Mouse (Mus musculus): ENCODE measurements around the gene Rbm39.
"Not testable (repeated sequence)": the region's sequence is repeated elsewhere in the genome, so short reads cannot be mapped to it uniquely, and the experiment has no call there.

DNA sequence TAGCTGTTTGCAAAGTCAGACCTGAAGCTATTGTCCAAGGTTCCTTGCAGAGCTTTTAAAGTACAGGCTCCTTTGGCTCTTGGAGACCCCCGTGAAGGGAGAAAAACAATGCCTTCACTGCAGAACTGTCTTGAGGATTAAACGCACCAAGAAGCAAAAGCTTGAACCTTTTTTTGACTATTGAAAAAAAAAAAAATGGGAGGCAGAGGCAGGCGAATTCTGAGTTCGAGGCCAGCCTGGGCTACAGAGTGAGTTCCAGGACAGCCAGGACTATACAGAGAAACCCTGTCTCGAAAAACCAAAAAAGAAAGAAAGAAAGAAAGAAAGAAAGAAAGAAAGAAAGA is 68.0 kb downstream of the Rbm39 start:
- TF ChIP-seq JUND (conservative IDR thresholded peaks at IDR 0.05; ENCODE audit: low read depth, low read length); MAX (IDR thresholded peaks at IDR 0.05; ENCODE audit: low read length); HCFC1 (IDR thresholded peaks at IDR 0.05; ENCODE audit: low read depth, low read length); SMC3 (IDR thresholded peaks at IDR 0.05; ENCODE audit: low read depth, low read length); TCF12 (IDR thresholded peaks at IDR 0.05; ENCODE audit: low read depth, low read length); ZKSCAN1 (IDR thresholded peaks at IDR 0.05; ENCODE audit: borderline replicate concordance, low read depth, low read length): not testable (repeated sequence)
- TF ChIP-seq POLR2A (IDR thresholded peaks at IDR 0.05; ENCODE audit: low read depth, low read length), result peak; percentile 49; the same call in 1 of the 2 replicates
